Mouse (Mus musculus) left cerebral cortex, postnatal 14 days (tissue): ENCODE data around the gene Mark3. TPM values are rescaled to one million over a fixed set of nuclear protein-coding genes. Genes with fewer than 3 reads are reported as not detected.
"Not testable (repeated sequence)": the region's sequence is repeated elsewhere in the genome, so short reads cannot be mapped to it uniquely, and the experiment has no call there.

Experiments used
- DNase-seq, 2 experiments: peaks; one replicate each; pipeline ENCODE4 v3.0.0; 2021 to 2022; ENCODE audit warnings: low spot score in 2 of 2, mixed read lengths in 1 of 2
- intact Hi-C: fragments of 180-260 bp; cut with DNase I; formaldehyde crosslinking; loops from one replicate; pipeline ENCODE4 v1.15.1; 2025
- total RNA-seq, 2 experiments: library from RNA; stranded (reverse); gene quantifications; 2 replicates each; pipeline ENCODE4 v1.2.3; 2021

Gene Mark3
- total RNA-seq, 2 experiments from 2014 or later, result 122 to 125 TPM

DNA sequence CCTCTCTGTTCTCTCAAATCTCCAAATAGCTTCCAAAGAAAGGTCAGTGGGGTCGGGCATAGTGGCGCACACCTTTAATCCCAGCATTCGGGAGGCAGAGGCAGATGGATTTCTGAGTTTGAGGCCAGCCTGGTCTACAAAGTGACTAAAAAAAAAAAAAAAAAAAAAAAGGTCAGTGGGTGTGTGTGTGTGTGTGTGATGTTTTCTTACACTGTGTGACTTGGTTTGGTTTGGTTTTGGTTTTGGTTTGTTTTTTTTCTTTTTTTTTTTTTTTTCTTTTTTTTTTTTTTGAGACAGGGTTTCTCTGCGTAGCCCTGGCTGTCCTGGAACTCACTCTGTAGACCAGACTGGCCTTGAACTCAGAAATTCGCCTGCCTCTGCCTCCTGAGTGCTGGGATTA is 18.4 kb upstream of the Mark3 start:
- intact Hi-C loops, DNase-seq: not testable (repeated sequence)

DNA sequence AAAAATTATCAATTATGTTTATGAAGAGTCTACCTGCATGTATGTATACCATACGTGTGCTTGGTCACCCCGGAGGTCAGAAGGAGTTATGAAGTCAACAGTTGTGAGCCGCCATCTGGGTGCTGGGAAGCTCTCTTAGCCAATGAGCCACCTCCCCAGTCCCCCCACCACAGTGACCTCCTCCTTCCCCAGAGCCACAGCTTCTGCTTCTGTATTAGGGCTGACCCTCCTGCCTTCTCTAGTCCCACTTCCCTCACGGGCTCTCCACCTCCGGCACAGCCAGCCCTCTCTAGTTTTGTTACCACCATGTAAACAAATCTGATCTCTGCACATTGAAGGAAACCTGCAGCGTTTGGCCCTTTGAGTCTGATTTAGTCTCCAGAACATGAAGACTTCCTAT is 16.8 kb upstream of the Mark3 start:
- intact Hi-C loops, result no loop called here
- no peak for DNase-seq

GRCm38 (mm10) chr12:111558655-111559054 is 15.7 kb upstream of the Mark3 start:
- intact Hi-C loops, result no loop called here
- DNase-seq, result no peak

GRCm38 (mm10) chr12:111559647-111560258 is 14.6 kb upstream of the Mark3 start:
- intact Hi-C loops, result no loop called here
- peak; percentile 72 to 91 for DNase-seq

GRCm38 (mm10) chr12:111560286-111560685 is 14.0 kb upstream of the Mark3 start:
- intact Hi-C loops, result no loop called here
- DNase-seq, result peak in 1 of 2 experiments; percentile 39

GRCm38 (mm10) chr12:111562276-111562814 is 12.0 kb upstream of the Mark3 start:
- intact Hi-C loops, result no loop called here
- peak in 1 of 2 experiments; percentile 59 for DNase-seq

DNA sequence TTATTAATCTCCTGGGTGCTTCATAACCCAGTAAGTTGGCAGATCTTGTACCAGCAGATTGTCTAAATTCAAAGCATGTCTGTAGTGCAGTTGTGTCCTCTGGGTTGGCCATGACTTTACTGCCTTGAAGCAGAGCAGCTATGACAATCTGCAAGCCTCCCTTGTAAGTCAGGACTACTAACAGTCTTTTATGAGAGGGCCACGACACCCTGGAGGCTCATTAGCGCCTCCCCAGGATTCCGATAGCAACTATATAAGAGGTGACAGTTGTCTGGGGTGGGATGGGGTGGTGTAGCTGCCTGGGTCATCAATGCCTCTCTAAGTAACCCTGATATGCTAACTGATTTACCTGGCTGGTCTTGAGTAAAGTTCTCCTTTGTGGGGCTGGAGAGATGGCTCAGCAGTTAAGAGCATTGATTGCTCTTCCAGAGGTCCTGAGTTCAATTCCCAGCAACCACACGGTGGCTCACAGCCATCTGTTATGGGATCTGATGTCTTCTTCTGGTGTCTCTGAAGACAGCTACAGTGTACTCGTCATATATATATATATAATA is 11.2 kb upstream of the Mark3 start:
- intact Hi-C loops, result no loop called here

DNA sequence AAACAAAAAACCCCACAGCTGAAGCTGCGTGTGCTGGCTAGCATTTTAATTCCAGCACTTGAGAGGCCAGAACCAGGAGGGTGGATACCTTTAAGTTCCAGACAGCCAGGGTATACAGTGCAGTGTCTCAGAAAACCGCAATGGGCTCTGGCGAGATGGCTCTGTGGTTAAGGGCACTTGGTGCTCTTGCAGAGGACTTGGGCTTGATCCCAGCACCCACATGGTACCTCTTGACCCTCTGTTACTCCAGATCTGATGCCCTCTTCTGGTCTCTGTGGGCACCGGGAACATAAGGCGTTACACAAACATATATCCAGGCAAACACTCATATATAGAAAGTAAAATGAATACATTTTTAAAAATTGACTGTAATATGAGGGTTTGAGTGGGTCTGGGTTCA is 9.0 kb upstream of the Mark3 start:
- DNase-seq, result no peak
- intact Hi-C loops, result no loop called here

More for the DNA sequence above, 11.2 kb upstream of the Mark3 start:
- no peak for DNase-seq

DNA sequence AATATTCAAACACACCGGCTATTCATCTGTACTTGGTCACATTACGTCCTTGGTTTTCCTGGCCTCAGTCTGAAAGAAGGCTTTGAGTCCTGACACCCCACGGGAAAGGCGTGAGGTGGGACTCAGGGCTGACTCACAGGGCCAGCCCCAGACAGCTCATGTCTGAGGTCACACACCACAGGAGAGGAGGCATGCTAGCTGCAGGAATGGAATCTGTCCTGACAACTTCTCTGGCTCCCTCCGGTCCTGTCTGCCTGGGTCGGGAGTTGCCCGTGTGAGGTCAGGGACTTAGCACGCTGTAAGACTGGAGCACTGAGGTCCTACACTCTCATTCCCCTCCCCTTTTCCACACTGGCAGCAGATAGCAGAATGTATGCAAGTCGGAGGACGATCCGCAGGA is 5.5 kb upstream of the Mark3 start:
- intact Hi-C loops, result no loop called here
- DNase-seq, result no peak

GRCm38 (mm10) chr12:111572406-111572805 is 1.9 kb upstream of the Mark3 start:
- DNase-seq, result no peak
- intact Hi-C loops, result no loop called here

DNA sequence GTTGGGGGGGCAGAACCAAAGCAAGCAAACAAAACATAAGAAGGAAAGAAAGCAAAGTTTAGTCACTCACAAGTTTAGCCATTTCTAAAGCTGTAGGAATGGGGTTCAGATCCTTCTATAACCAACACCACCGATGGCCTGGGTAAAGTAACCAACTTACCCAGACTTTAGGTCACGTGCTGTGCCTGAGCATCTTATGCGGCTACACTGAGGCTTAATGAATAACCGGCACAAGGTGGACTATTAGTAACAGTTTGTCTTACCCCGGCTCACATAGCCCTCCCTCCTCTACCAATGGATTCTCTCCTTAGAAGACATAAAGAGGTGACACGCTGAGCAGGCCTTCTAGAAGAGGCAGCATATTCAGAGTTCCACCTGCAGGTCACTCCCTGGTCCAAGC is 1.0 kb upstream of the Mark3 start:
- intact Hi-C loops, result no loop called here

DNA sequence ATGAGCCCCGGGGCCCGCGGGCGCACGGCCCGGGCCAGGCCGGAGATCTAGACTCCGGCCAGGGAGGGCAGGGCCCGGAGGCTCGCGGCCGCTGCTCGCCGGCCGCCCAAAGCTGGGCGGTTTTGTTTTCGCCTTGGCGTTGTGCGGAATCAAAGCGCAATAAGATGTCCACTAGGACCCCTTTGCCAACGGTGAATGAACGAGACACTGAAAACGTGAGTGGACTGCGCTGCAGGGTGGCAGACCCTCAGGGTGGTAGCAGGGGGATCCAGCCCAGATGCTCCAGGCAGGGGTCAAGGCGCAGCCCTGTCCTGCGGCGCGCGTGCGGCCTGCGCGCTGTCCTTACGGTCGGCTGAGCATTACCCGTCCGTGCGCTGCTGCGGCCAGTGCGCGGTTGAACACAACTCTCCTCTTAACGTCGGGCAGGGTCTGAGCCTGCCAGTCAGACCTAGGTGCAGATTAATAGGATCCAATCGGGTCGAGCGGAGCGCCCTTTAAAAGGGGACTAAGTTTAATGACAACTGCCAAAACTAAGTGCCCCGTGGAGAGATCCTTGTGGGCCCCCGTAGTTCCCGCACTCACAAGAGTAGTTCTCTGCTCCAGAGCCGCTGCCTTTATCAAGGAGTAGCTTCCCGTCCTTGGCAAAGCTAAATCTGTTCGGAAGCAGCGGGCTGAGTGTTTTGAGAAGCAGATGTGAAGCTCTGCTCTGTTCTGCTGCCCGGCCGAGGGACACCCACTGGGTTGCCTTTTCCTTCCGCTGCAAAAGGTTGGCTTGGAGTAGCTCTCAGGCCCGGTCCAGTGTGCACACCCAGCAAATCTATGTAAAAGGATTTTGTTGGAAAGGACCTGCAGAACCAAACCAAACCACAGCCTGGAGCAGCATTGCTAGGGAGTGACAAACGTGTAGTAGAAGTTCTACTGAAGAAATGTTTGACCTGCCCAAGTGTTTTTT is 840 bp downstream of the Mark3 start:
- DNase-seq, result peak in 1 of 2 experiments; percentile 39
- intact Hi-C loops, result loop anchor here (2.0 kb wide), 1 partner anchor 36 kb away; the partner anchor contains the start of gene Eif5

More for the DNA sequence above, 1.0 kb upstream of the Mark3 start:
- no peak for DNase-seq

DNA sequence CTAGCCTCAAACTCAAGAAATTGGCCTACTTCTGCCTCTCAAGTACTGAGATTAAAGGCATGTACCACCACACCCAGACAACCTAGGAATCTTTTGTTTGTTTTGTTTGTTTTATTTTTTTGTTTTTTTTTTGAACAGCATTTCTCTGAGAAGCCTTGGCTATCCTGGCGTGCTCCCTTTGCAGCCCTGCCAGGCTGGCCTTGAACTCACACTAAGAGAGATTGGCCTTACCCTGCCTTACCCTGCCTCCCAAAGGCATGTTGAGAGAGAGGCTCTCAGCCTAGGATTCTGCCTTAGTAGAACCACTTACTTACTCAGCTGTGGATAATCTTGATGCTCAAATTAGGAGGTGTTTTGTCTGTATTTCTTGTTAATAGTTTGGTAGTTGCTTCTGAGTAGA is 8.7 kb downstream of the Mark3 start:
- intact Hi-C loops, result no loop called here
- DNase-seq, result no peak

GRCm38 (mm10) chr12:111584401-111584800 is 10.1 kb downstream of the Mark3 start:
- intact Hi-C loops, result no loop called here
- DNase-seq, result no peak

DNA sequence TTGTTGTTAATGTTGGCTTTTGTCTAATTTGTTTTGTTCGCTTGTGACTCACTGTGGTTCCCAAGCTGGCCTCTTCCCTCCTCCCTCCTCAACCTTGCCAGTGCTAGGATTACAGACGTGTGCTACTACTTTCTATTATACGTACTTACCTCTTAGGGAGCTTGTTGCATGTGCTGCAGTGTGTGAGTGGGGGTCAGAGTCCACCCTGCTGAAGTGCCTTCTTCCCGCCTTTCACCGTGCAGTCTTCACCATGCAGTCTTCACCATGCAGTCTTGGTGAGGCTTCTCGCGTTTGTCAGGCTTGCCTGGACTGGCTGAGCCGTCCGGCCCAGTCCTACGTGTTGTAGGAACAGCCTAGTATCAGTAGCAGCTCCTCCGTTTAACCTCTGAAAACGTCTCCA is 12.9 kb downstream of the Mark3 start:
- intact Hi-C loops, result no loop called here
- DNase-seq, result no peak

DNA sequence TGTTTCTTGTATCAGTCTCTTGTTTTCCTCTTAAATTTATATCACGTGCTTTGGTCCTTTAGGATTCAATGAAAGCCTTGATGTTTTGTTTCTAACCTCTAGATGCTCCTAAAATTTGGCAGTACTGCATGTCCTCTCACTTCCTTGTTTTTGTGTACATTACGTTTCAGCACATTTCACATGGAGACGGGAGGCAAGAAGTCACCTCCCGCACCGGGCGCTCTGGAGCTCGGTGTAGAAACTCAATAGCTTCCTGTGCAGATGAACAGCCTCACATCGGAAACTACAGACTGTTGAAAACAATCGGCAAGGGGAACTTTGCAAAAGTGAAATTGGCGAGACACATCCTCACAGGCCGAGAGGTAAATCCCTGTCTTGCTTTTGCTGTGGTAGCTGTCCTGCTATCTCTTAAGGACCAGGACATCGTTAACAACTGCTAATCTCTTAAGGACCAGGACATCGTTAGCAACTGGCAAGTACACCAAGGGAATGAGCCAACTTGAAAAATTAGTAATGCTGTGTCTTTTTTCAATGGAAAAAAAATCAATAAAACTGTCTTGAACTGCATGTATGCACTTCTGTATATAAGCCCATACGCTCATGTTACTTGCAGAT is 18.2 kb downstream of the Mark3 start:
- intact Hi-C loops, result no loop called here
- no peak for DNase-seq

DNA sequence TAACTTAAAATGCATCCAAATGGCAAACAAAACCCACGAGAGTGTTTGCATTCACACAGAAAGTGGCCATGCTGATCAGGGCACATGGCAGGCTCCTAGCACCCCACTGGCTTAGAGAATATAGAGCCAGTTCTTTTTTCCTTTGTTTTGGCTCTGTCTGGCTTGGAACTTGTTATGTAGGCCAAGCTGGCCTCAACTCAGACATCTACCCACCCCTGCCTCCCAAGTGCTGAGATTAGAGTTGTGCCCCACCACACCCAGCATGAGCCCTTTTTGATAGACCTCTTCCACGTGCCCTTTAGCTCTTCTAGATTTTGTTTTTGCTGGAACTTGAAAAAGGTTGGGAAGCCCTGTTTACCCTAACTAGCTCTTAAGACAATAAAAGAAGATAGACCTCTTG is 19.5 kb downstream of the Mark3 start:
- intact Hi-C loops, result no loop called here
- DNase-seq, result no peak

DNA sequence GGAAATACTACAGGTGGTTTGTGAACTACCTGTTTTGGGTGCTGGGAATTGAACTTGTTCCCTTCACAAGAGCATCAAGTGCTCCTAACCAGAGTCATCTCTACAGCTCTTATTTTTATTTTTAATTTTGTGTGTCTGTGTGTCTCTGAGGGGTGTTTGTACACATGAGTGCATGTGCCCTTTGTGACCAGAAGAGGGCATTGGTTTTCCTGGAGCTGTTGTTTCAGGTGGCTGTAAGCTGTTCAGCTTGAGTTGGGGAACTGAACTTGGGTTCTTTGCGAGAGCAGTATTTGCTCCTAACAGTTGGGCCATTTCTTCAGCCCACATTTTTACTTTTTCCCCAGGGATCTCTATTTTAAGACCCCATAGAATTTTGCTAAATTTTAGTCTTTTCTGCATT is 23.0 kb downstream of the Mark3 start:
- intact Hi-C loops, result no loop called here
- DNase-seq, result no peak

GRCm38 (mm10) chr12:111598902-111599301 is 24.6 kb downstream of the Mark3 start:
- intact Hi-C loops, result no loop called here
- no peak for DNase-seq

DNA sequence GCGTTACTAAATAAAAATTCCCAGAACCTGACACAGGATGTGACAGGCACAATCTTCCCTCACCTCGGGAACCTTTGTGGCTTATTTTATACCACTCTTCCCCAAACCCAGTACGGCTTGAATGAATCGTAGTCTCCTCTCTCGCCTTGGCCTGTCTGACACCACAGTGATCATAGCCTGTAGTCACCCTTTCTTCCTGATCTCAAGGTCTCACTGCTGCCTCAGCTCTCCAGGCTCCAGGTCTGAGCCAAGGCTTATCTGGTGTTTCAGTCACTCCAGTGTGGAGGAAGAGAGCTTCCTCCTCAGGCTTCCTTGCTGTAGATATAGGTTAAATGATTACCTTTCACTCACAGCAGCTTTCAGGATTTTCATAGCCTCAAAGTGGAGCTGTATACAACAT is 25.3 kb downstream of the Mark3 start:
- intact Hi-C loops, result no loop called here
- DNase-seq, result no peak
